ENCODE assay signal across 9 mouse cellular contexts in the genomic region with DNA sequence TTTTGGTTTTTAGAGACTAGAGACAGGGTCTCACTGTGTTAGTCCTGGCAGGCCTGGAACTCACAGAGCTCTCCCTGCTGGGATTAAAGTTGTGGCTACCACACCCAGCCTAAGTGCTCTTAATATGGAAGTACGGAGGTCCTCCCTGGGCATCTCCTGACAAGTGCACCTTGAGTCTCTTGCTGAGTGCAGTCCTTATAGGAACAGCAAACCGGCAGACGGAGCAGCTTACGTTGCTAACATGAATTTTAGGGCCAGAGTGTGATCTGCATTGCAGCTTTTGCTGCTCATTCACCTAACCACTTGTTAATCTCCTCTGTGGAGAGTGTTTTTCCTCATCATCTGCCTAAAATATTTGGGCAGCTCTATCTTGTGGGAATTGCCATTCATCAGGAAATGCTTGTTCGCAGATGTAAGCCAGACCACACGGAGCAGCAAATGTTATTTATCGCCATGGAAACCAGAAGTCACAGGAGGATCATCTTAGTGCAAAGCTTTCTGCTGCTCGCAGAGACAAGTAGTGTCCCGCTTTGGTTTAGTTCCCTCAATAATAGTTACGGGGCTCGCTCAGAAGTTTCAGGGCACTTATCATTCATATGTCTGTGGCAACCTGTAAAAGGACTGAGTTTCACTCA.
DNase-seq lines count a peak whose midpoint lies in the region; ATAC-seq lines count a peak whose summit lies in the region.
"Had no signal": no experiment of that assay in that cellular context is flagged by ENCODE, and none has a peak within 500 bp of the region (broad histone marks: within the 10 kb centered on the region; RNA-seq: fewer than 3 reads in every experiment).

No protein-coding gene starts in this region.

- peak overlapping the region; percentile 9; the same call in 1 of the 2 replicates for H3K4me2 ChIP-seq in midbrain, embryonic 11.5 days

- peaks cover 9% of the 10 kb centered on the region for H3K4me1 ChIP-seq in midbrain, embryonic 11.5 days (ENCODE audit: control insufficient read depth, insufficient read depth, low read length)

- H3K9ac ChIP-seq in midbrain, embryonic 11.5 days (ENCODE audit: low read length), result no peak overlapping the region

- no peaks in the 10 kb centered on the region for H3K9me3 ChIP-seq in midbrain, embryonic 11.5 days (ENCODE audit: control insufficient read depth, low read length)

- no peaks in the 10 kb centered on the region for H3K27me3 ChIP-seq in midbrain, embryonic 11.5 days (ENCODE audit: control insufficient read depth, insufficient read depth, low read length)

- WGBS in midbrain, embryonic 11.5 days, result 27% methylated on average over 11 of the region's 11 CpGs

- no peak overlapping the region for H3K27ac ChIP-seq in midbrain, embryonic 11.5 days (ENCODE audit: low read depth, low read length)

- H3K36me3 ChIP-seq in midbrain, embryonic 11.5 days (ENCODE audit: control insufficient read depth, insufficient read depth, low read length), result 0 out of 2 replicates have a peak, but pooled peaks cover 4% of the 10 kb centered on the region

- ATAC-seq in frontal cortex, adult (ENCODE audit: low TSS enrichment), result peak; percentile 21; the same call in 1 of the 2 replicates
- peak; percentile 52 for ATAC-seq in midbrain, embryonic 11.5 days (ENCODE audit: low FRiP score)

- no peak overlapping the region for H3K4me3 ChIP-seq in midbrain, embryonic 11.5 days (ENCODE audit: low read depth, low read length)

- DNase-seq in frontal cortex, postnatal 25 days (ENCODE audit: low spot score in 2 of 2), result no peak
- peak; percentile 20 for DNase-seq in NIH3T3 (ENCODE audit: low read depth)
- DNase-seq in heart, adult 9 months (ENCODE audit: low spot score in 2 of 2), result peak; percentile 41 to 60
- DNase-seq in midbrain, embryonic 11.5 days (ENCODE audit: low spot score, missing footprints), result peak; percentile 85
- no peak for DNase-seq in cerebellum, adult 8-10 months
- no peak for DNase-seq in right cerebral cortex, adult 2 months (ENCODE audit: low spot score in 2 of 2)
- DNase-seq in urinary bladder, postnatal 4 days (ENCODE audit: low spot score in 2 of 2), result no peak
- DNase-seq: kidney, adult 18-20 months had no signal

Comparison
In these comparisons a context has a peak if more than half of its experiments do, and no peak if none do; other contexts are left out.
1. DNase-seq: peak in NIH3T3 (single experiment), heart, adult 9 months (2 of 2) and midbrain, embryonic 11.5 days (single experiment); none in frontal cortex, postnatal 25 days (0 of 2), cerebellum, adult 8-10 months (single experiment), right cerebral cortex, adult 2 months (0 of 2) and urinary bladder, postnatal 4 days (0 of 2).